Mouse (Mus musculus) right cerebral cortex, adult 18-20 months (tissue): ENCODE measurements around the gene Chrd.
A peak's percentile ranks its signal among the peaks of the same experiment; 100 is the strongest.

Experiments used
- DNase-seq: peaks from one replicate; pipeline ENCODE4 v3.0.0; 2022; ENCODE audit warnings: mixed read lengths

Chrd gene

GRCm38 (mm10) chr16:20733731-20734730 lies 1.1 kb downstream of the Chrd start, which contains the start of gene Thpo:
Gene Thpo (minus strand): TSS chr16:20734511.
- DNase-seq, result no peak

GRCm38 (mm10) chr16:20735651-20736050 lies 2.7 kb downstream of the Chrd start:
- no peak for DNase-seq

GRCm38 (mm10) chr16:20736168-20736567 lies 3.2 kb downstream of the Chrd start:
- no peak for DNase-seq

GRCm38 (mm10) chr16:20736823-20737222 lies 3.9 kb downstream of the Chrd start:
- DNase-seq, result no peak

GRCm38 (mm10) chr16:20739845-20740244 lies 6.9 kb downstream of the Chrd start:
- no peak for DNase-seq

- DNase-seq, result peak; percentile 86
Measured at GRCm38 (mm10) chr16:20746641-20747040, 13.7 kb downstream of the Chrd start.

GRCm38 (mm10) chr16:20750518-20750917 lies 17.6 kb downstream of the Chrd start:
- peak; percentile 33 for DNase-seq

GRCm38 (mm10) chr16:20756052-20756451 lies 23.1 kb downstream of the Chrd start:
- DNase-seq, result no peak

GRCm38 (mm10) chr16:20757385-20757784 lies 24.5 kb downstream of the Chrd start:
- no peak for DNase-seq

GRCm38 (mm10) chr16:20761681-20762080 lies 28.8 kb downstream of the Chrd start:
- peak; percentile 28 for DNase-seq

GRCm38 (mm10) chr16:20765244-20765643 lies 32.3 kb downstream of the Chrd start:
- DNase-seq, result no peak

GRCm38 (mm10) chr16:20775021-20775420 lies 42.1 kb downstream of the Chrd start:
- DNase-seq, result no peak

GRCm38 (mm10) chr16:20779846-20780245 lies 46.9 kb downstream of the Chrd start:
- peak; percentile 6 for DNase-seq

GRCm38 (mm10) chr16:20781101-20781630 lies 48.2 kb downstream of the Chrd start:
- no peak for DNase-seq

GRCm38 (mm10) chr16:20783891-20784290 lies 51.0 kb downstream of the Chrd start:
- no peak for DNase-seq

- DNase-seq, result no peak
Measured at GRCm38 (mm10) chr16:20784754-20785153, 51.8 kb downstream of the Chrd start.

GRCm38 (mm10) chr16:20786556-20786955 lies 53.6 kb downstream of the Chrd start:
- no peak for DNase-seq

- DNase-seq, result no peak
Measured at GRCm38 (mm10) chr16:20791803-20792202, 58.9 kb downstream of the Chrd start.
